Mouse (Mus musculus): ENCODE measurements around the gene Ppfia4. TPM values are rescaled to one million over a fixed set of nuclear protein-coding genes. Genes with fewer than 3 reads are reported as not detected.
A peak's percentile ranks its signal among the peaks of the same experiment; 100 is the strongest.

The Ppfia4 gene
- polyA plus RNA-seq, 1 experiment from 2014 or later = 2.4 TPM

DNA sequence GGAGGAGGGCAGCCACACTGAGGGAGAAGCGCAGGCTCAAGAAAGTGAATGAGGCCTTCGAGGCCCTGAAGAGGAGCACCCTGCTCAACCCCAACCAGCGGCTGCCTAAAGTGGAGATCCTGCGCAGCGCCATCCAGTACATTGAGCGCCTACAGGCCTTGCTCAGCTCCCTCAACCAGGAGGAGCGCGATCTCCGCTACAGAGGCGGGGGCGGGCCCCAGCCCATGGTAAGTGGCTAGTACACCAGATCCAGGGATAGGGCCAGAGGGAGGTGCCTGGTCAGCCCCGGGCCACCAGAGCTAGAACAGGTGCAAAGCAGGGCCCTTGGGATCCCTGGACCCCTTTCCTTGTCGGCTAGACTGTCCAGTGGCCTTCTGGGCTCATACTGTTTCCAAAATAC is 42.4 kb downstream of the Ppfia4 start:
- H3K36me3 ChIP-seq (ENCODE audit: insufficient read depth) = no peaks in the 10 kb centered on the region
- H3K9ac ChIP-seq = no peak overlapping the region
- H3K9me3 ChIP-seq (ENCODE audit: low read depth, low read length) = no peaks in the 10 kb centered on the region
- H3K4me2 ChIP-seq = no peak overlapping the region
- H3K4me3 ChIP-seq (ENCODE audit: low read depth, low read length) = no peak overlapping the region
- TF ChIP-seq CTCF (IDR thresholded peaks at IDR 0.05; ENCODE audit: low read depth) = no peak
- no peaks in the 10 kb centered on the region; the same call in 1 of the 2 replicates for H3K4me1 ChIP-seq (ENCODE audit: insufficient read depth)
- DNase-seq = no peak
- whole genome bisulfite sequencing = 88% methylated on average over 13 of the region's 13 CpGs
- no peak overlapping the region for H3K27ac ChIP-seq (ENCODE audit: low read depth)
- ATAC-seq (ENCODE audit: insufficient read depth) = no peak
- H3K27me3 ChIP-seq (ENCODE audit: insufficient read depth, low read length) = no peaks in the 10 kb centered on the region

DNA sequence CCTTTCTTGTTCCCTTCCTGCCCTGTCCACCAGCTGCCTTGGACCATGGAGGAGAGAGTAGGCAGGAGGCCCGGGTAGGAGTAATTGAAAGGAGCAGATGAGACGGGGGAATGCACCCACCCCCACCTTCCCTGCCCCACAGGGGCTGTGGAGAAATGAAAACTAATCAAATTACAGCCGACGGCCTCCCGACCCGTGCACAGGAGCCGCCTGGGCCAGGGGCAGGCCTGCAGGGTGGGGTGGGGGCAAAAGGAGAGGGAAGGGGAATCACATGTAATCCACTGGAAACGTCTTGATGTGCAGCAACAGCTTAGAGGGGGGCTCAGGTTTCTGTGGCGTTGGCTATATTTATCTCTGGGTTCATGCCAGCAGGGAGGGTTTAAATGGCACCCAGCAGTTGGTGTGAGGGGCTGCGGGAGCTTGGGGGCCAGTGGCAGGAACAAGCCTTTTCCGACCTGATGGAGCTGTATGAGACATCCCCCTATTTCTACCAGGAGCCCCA is 43.1 kb downstream of the Ppfia4 start, which contains the start of gene Myog:
Gene Myog, plus strand, starts transcription at position 392 of the 502 bp plus-strand sequence.
- Histone ChIP-seq H3K4me2 (no peak within 1 kb of the TSS), H3K27me3 (ENCODE audit: insufficient read depth, low read length) (no peaks in the 10 kb centered on the region), H3K9ac (no peak within 1 kb of the TSS), H3K9me3 (ENCODE audit: low read depth, low read length) (no peaks in the 10 kb centered on the region), H3K4me1 (ENCODE audit: insufficient read depth) (no peaks in the 10 kb centered on the region; the same call in 1 of the 2 replicates), H3K27ac (ENCODE audit: low read depth) (no peak within 1 kb of the TSS), H3K4me3 (ENCODE audit: low read depth, low read length) (no peak within 1 kb of the TSS), H3K36me3 (ENCODE audit: insufficient read depth) (no peaks in the 10 kb centered on the region)
- WGBS = 37% methylated on average over 11 of the region's 11 CpGs
- TF ChIP-seq CTCF (IDR thresholded peaks at IDR 0.05; ENCODE audit: low read depth) = no peak
- DNase-seq = no peak
- ATAC-seq (ENCODE audit: insufficient read depth) = no peak; the same call in 1 of the 2 replicates

DNA sequence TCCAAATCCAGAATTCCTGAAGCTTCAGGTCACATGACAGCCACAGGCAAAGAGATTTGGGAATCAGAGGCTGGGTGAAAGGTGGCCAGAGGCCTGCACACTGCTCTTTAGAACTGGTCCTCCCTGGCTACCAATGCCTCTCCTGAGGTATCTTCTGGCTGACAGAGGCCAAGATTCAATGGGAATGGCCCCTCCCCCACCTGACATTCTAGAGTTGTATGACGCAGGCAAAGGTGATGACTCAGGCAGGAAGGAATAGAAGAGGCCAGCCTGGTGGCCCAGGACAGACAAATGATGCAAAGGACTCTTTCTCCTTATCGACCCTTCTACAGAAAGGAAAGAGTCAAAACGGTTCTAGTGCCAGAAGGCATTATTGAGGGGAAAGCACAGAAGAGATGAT is 44.5 kb downstream of the Ppfia4 start:
- TF ChIP-seq CTCF (IDR thresholded peaks at IDR 0.05; ENCODE audit: low read depth) = no peak
- Histone ChIP-seq H3K4me3 (ENCODE audit: low read depth, low read length) (no peak overlapping the region), H3K27ac (ENCODE audit: low read depth) (no peak overlapping the region), H3K36me3 (ENCODE audit: insufficient read depth) (no peaks in the 10 kb centered on the region), H3K9ac (no peak overlapping the region), H3K4me1 (ENCODE audit: insufficient read depth) (no peaks in the 10 kb centered on the region; the same call in 1 of the 2 replicates), H3K9me3 (ENCODE audit: low read depth, low read length) (no peaks in the 10 kb centered on the region), H3K27me3 (ENCODE audit: insufficient read depth, low read length) (no peaks in the 10 kb centered on the region), H3K4me2 (no peak overlapping the region)
- WGBS = 62% methylated on average over 3 of the region's 3 CpGs
- DNase-seq (no peak), ATAC-seq (ENCODE audit: insufficient read depth) (no peak)

DNA sequence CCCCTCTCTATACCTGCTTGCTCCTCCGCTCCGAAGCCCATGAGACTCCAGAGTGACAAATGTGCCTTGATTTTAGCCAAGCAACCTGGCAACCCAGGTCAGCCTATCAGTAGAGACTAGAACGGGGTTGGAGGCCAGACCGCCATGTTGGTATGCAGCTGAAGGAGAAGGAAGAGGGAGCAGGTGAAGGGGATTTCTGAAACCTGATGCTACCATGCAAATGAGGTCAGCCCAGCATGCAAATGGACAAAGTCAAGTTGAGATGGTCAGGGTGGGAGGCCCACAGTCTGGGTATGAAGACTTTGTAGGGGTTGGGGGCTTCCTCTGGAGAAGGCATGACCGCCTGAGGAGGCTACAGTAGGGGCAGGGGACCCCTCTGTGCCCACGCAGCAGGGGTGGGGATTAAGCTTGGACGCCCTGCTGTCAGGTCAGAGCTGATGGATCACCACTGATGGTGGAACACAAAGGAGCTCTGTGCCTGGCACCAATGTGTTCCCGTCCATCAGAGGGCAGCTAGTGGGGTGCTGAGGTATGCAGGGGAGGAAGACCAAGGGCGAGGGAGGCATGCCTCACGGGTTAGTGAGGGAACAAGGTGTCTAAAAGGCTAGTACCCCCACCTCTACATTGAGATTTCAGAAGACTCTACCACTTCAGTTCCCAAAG is 47.1 kb downstream of the Ppfia4 start:
- H3K4me2 ChIP-seq = no peak overlapping the region
- no peak for TF ChIP-seq CTCF (IDR thresholded peaks at IDR 0.05; ENCODE audit: low read depth)

DNA sequence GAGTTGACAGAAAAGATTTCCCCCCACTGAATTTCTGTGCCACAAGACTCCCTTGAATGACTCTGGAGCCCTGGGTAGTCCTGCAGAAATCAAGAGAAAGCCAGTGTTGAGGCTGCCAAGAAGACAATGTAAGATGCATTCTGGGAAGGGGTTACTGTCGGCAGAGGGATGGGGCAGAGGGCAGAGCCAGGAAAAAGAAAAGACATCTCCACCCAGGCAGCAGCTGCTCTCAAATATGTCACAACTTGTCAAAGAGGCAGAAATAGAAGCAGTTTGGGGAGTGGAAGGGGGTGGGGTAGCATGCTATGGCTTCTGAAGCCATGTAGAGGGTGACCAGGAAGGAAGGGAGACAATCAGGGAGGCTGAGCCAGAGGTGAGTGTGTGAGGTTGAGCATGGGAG is 49.6 kb downstream of the Ppfia4 start:
- no peak overlapping the region for H3K4me3 ChIP-seq (ENCODE audit: low read depth, low read length)
- no peak for TF ChIP-seq CTCF (IDR thresholded peaks at IDR 0.05; ENCODE audit: low read depth)
- DNase-seq (peak; percentile 28), ATAC-seq (ENCODE audit: insufficient read depth) (no peak)
- no peaks in the 10 kb centered on the region for H3K36me3 ChIP-seq (ENCODE audit: insufficient read depth)
- H3K4me2 ChIP-seq = no peak overlapping the region
- no peaks in the 10 kb centered on the region for H3K9me3 ChIP-seq (ENCODE audit: low read depth, low read length)
- H3K9ac ChIP-seq = no peak overlapping the region
- no peak overlapping the region for H3K27ac ChIP-seq (ENCODE audit: low read depth)
- H3K27me3 ChIP-seq (ENCODE audit: insufficient read depth, low read length) = no peaks in the 10 kb centered on the region
- H3K4me1 ChIP-seq (ENCODE audit: insufficient read depth) = no peaks in the 10 kb centered on the region
- WGBS = 29% methylated on average over 1 of the region's 1 CpGs

More for the DNA sequence above, 47.1 kb downstream of the Ppfia4 start:
- Histone ChIP-seq H3K4me3 (ENCODE audit: low read depth, low read length) (no peak overlapping the region), H3K9me3 (ENCODE audit: low read depth, low read length) (no peaks in the 10 kb centered on the region), H3K36me3 (ENCODE audit: insufficient read depth) (no peaks in the 10 kb centered on the region), H3K27me3 (ENCODE audit: insufficient read depth, low read length) (no peaks in the 10 kb centered on the region), H3K4me1 (ENCODE audit: insufficient read depth) (no peaks in the 10 kb centered on the region), H3K27ac (ENCODE audit: low read depth) (no peak overlapping the region), H3K9ac (no peak overlapping the region)
- WGBS = 50% methylated on average over 10 of the region's 10 CpGs
- ATAC-seq (ENCODE audit: insufficient read depth) (no peak), DNase-seq (no peak)

DNA sequence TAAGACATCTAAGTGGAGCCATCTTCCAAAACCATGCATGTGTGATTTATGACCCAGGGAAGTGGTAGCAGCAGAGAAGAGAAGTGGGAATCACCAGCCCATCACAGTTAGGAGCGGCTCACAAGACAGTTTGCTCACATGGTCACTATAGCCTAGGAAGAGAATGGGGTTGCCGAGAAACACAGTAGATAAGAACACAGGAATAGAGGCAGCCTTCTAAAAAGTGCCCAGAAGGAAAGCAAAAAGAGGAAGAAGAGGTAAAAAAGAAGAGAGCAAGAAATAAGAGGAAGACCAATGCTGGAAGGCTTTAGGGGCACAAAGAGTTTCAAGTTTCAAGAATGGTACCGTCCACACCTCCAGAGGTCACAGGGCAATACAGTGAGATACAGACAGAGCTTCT is 50.4 kb downstream of the Ppfia4 start:
- Histone ChIP-seq H3K4me1 (ENCODE audit: insufficient read depth) (no peaks in the 10 kb centered on the region), H3K4me2 (no peak overlapping the region), H3K27me3 (ENCODE audit: insufficient read depth, low read length) (no peaks in the 10 kb centered on the region), H3K9me3 (ENCODE audit: low read depth, low read length) (no peaks in the 10 kb centered on the region), H3K4me3 (ENCODE audit: low read depth, low read length) (no peak overlapping the region), H3K9ac (no peak overlapping the region), H3K36me3 (ENCODE audit: insufficient read depth) (no peaks in the 10 kb centered on the region), H3K27ac (ENCODE audit: low read depth) (no peak overlapping the region)
- no peak for TF ChIP-seq CTCF (IDR thresholded peaks at IDR 0.05; ENCODE audit: low read depth)
- 52% methylated on average over 3 of the region's 3 CpGs for WGBS
- ATAC-seq (ENCODE audit: insufficient read depth) (no peak), DNase-seq (no peak)

DNA sequence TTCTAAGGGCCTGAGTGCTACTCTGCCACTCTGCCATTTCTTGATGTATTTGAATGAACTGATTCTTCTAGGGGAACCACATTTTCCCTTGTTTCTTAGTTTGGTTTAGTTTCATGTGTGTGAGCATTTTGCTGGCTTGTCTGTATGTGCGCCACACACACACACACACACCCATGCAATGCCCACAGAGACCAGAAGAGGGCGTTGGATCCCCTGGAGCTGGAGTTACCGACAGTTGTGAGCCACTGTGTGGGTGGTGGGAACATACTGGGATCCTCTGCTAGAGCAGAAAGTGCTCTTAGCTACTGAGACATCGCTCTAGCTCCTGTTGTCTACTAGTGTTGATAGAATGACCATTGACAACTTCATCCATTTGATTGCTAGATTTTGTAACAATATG is 51.2 kb downstream of the Ppfia4 start:
- no peaks in the 10 kb centered on the region for H3K9me3 ChIP-seq (ENCODE audit: low read depth, low read length)
- H3K27ac ChIP-seq (ENCODE audit: low read depth) = no peak overlapping the region
- DNase-seq (no peak), ATAC-seq (ENCODE audit: insufficient read depth) (no peak)
- no peaks in the 10 kb centered on the region for H3K27me3 ChIP-seq (ENCODE audit: insufficient read depth, low read length)
- WGBS = 69% methylated on average over 4 of the region's 4 CpGs
- peak; percentile 27 for TF ChIP-seq CTCF (IDR thresholded peaks at IDR 0.05; ENCODE audit: low read depth)
- H3K9ac ChIP-seq = no peak overlapping the region
- no peak overlapping the region for H3K4me2 ChIP-seq
- H3K36me3 ChIP-seq (ENCODE audit: insufficient read depth) = no peaks in the 10 kb centered on the region
- H3K4me3 ChIP-seq (ENCODE audit: low read depth, low read length) = no peak overlapping the region
- no peaks in the 10 kb centered on the region for H3K4me1 ChIP-seq (ENCODE audit: insufficient read depth)

Measured in lung, embryonic 14.5 days (tissue).